Mouse (Mus musculus): ENCODE data around the gene Gpd2.

Gpd2 gene

DNA sequence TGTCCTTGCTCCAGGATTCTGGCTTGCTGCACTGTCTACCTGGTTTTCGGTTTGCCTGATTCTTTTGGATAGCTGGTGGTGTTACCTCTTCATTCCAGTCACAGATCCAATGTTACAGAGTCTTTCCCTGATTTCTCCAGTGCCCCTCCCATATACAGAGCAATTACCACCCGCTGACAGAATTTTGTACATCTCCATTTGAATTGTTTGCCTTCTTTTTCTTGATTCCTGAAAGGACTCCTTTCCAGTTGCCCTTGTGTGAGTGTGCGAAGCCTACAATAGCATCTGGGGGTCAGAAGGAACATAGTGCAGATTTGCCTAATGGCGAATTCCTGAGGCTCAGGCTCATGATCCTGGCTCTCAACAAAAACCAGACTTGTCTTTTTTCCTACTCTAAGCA, 157.6 kb downstream of the Gpd2 start:
- no peak for DNase-seq (ENCODE audit: low spot score)

DNA sequence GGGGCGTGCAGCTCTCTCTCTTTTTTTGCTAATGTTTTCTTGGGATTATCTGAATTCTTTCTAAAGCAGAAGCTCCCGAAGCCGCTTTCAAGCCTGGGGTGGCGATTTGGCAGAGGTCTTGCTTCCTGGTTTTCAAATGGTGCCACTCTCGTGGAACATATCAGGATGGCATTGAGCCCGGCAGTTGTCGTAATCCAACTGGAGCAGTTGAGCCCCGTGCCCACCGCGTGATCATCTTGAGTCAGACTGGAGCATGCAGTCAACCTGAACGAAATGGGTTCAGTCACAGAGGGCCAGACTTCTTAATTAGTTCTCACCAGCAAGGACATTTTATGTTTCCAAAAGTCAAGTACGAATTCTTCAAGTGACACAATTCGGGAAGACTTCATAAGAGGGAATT, 158.6 kb downstream of the Gpd2 start:
- no peak for DNase-seq (ENCODE audit: low spot score)

DNA sequence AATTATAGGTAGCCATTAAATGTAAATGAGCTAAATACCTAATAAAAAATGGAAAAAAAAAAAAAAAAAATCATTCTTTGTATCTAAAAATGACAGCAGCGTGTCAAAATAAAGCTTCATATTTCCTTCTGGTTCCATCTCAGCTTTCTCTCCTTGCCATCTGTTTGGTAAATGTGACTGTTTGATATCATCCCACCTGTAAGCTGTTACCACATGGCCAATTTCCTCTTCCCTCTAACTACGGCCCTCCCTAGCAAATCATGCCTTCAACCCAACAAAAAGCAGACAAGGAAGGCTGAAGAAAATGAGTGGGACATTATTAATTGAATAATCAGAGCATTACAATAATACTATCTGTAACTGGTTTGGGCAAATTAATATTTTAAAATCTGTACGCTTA, 160.3 kb downstream of the Gpd2 start:
- DNase-seq (ENCODE audit: low spot score): no peak

DNA sequence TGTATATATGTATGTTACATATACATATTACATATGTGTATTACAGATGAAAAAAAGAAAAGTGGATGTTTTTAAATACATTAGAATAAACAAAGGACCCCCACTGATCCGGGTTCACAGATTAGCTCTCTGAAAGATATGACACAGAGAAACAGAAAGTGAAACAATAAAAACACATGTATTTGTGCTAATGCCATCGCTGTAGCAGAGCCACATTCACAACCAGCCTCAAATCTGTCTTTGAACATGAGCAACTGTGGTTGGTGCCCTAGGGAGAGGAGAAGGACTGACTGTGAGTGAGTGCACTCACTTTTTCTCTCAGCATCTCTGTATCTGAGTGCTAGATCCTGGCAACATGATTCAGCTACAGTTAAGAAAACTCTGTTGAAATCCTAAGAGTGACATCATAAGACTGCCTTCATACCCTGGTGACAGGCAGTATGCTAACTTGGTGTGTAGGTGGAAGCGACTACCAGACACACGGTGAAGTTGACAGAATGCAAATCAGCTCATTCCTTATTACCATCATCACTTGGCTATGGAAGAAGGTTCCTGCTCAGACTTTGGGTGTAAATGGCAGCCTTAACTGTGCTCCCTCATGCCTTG, 170.1 kb downstream of the Gpd2 start:
- no peak for DNase-seq (ENCODE audit: low spot score)

DNA sequence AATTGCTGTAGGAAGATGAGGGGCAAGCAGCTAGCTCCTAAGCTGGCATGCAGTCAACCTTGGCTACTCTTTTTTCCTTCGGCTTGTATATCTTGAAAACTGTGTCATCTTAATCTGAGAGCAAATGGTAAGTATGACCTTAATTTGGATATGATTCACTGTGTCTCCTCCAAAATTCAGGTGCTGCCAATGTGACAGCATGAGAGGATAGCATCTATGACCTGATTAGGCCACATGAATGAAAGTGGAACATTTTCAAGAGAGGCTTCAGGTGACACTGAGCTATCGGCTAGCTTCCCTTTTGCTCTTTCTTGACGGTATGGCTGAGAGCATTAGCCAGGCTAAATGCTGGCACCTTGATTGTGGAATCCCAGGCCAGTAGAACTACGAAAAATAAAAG, 171.0 kb downstream of the Gpd2 start:
- DNase-seq (ENCODE audit: low spot score): no peak

DNA sequence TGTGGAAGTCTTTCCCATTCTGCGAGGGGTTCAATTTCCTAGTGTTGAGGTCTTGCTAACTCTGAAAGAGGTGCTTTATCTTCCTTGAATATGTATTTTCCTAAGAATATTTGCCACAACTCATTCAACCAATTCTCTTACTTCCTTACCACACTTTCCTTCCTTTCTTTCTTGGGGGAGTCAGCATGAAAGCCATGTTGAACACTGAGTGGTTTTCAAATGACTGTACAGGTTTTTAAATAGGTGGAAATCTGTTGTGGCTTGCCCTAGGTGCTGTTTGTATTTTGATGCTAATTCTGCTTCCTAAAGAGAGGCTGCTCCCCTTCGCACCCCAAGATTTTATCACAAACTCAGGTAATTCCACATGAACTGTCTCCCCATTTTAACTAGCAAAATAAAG, 174.1 kb downstream of the Gpd2 start:
- DNase-seq (ENCODE audit: low spot score): no peak

DNA sequence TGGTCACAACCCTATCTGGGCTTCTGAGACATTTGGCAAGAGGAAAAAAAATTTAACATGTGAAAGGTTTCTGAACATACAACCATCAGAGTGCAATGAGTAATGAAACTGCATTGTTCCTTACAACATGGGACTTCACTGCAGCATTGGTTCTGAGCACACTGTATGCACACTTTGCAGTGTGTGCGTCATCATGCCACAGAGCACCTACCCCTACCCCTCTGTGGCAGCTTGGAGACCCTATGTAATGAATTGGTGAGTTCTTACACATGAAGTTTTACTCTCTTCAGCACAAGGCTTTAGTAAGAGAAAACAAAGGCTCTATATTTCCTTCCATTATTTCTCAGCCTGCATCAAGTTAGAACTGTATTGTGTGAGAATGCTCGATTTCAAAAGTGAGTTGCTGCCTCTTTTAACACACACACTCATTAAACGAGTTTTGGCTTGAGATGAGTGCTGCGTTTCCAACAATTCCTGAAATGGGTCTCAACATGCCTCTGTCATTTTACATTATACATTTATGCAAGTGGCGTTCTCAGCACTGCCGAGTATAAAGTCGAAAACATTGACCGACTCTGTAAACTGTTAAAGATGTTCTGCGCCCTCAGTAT, 177.2 kb downstream of the Gpd2 start:
- no peak for DNase-seq (ENCODE audit: low spot score)

DNA sequence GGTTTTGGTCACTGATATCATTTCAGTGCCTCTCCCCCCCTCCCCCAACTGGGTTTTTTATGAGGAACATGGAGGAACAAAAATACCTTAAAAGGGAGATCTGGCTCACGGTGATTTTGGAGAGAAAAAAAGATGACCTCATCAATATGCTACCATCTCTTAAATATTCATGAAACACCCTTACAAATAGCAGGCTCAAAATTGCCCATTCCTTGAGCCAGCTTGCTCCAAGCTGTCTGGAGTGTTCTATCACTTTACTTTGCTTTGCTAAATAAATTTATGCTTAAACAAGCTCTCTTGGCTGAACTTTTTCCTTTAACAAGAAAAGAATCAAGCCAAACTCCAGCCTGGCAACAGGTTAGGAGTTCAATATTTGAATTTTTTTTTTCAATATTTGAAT, 179.3 kb downstream of the Gpd2 start:
- DNase-seq (ENCODE audit: low spot score): no peak
